Mouse (Mus musculus) forebrain, embryonic 14.5 days (tissue): ENCODE results near the gene Cenpo. TPM values are rescaled to one million over a fixed set of nuclear protein-coding genes. Genes with fewer than 3 reads are reported as not detected.

Source experiments
- ATAC-seq: fragments of 200-750 bp; cut with Nextera tagmentation; 2 replicates; pipeline ENCODE4 v1.8.0; 2017; ENCODE audit warnings: mild to moderate bottlenecking, moderate library complexity
- DNase-seq: peaks from one replicate; pipeline ENCODE4 v3.0.0-alpha.2; 2015; ENCODE audit warnings: low spot score
- H3K27ac ChIP-seq: fragments of 300-500 bp; sonication (generic); 2 replicates; pipeline ENCODE4 v1.5.1; 2014; ENCODE audit warnings: low read depth, mild to moderate bottlenecking, control low read depth, low read length, moderate library complexity
- H3K27me3 ChIP-seq: fragments of 300-500 bp; sonication (generic); replicated peaks from 2 replicates; pipeline ENCODE4 v1.6.1; 2014; ENCODE audit warnings: low read length, control low read depth, mixed read lengths; ENCODE audit not compliant: control insufficient read depth, insufficient read depth
- H3K36me3 ChIP-seq: fragments of 300-500 bp; sonication (generic); 2 replicates; pipeline ENCODE4 v1.6.1; 2014; ENCODE audit warnings: low read length, control low read depth; ENCODE audit not compliant: control insufficient read depth, insufficient read depth
- H3K4me1 ChIP-seq: fragments of 300-500 bp; sonication (generic); 2 replicates; pipeline ENCODE4 v1.6.1; 2014; ENCODE audit warnings: antibody characterized with exemption, low read length, control low read depth; ENCODE audit not compliant: control insufficient read depth, insufficient read depth
- H3K4me2 ChIP-seq: fragments of 300-500 bp; sonication (generic); 2 replicates; pipeline ENCODE4 v1.6.1; 2014; ENCODE audit warnings: mild to moderate bottlenecking, control low read depth, low read length
- H3K4me3 ChIP-seq: fragments of 300-500 bp; sonication (generic); 2 replicates; pipeline ENCODE4 v1.5.1; 2014; ENCODE audit warnings: low read depth, low read length, control low read depth
- H3K9ac ChIP-seq: fragments of 300-500 bp; sonication (generic); 2 replicates; pipeline ENCODE4 v1.6.1; 2014; ENCODE audit warnings: mild to moderate bottlenecking, low read length, control low read depth, moderate library complexity
- H3K9me3 ChIP-seq: fragments of 300-500 bp; sonication (generic); replicated peaks from 2 replicates; pipeline ENCODE4 v1.6.1; 2016; ENCODE audit warnings: low read length, control low read depth, mixed read lengths; ENCODE audit not compliant: control insufficient read depth
- WGBS: fragments of 180-500 bp; shearing (Covaris S2); extraction: QIAGEN DNeasy Blood & Tissue Kit; methylation state at CpG from one replicate; pipeline ENCODE4 v1.1.7; 2014; 5-methylcytosine and 5-hydroxymethylcytosine counted together
- polyA plus RNA-seq: library from polyadenylated mRNA; unstranded; fragments of >200 nt; fragmentation: Nextera tagmentation; extraction: Ambion mirVana; gene quantifications from 2 replicates; pipeline ENCODE4 v1.2.1, GENCODE M21; 2014

Gene Cenpo
- polyA plus RNA-seq, 1 experiment from 2014 or later, result 8.9 TPM

DNA sequence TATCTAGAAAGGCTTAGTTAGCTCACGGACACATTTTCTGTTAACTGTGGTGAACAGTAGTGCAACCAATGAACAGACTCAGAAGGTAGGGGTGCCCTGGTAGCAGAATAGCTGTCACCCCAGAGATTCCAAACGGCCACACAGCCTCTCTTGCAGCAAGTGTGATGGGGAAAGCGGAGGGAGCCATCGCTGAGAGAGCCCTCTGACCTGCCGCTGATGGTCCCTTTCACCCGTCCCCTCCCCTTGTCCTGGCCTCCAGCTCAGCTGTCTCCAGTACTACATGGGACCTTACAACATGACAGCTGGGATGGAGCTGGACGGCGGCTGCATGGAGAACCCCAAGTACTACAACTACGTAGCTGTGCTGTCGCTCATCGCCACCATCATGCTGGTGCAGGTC lies 28.0 kb downstream of the Cenpo start:
- no peak for ATAC-seq
- 95% methylated on average over 11 of the region's 11 CpGs for WGBS
- H3K4me2 ChIP-seq, result no peak overlapping the region
- H3K4me1 ChIP-seq, result no peaks in the 10 kb centered on the region
- no peak overlapping the region for H3K4me3 ChIP-seq
- no peaks in the 10 kb centered on the region for H3K9me3 ChIP-seq
- no peak overlapping the region for H3K9ac ChIP-seq
- H3K27me3 ChIP-seq, result no peaks in the 10 kb centered on the region
- H3K27ac ChIP-seq, result no peak overlapping the region
- peaks cover 42% of the 10 kb centered on the region for H3K36me3 ChIP-seq
- DNase-seq, result no peak

GRCm38 (mm10) chr12:4202206-4202605 lies 31.9 kb downstream of the Cenpo start:
- WGBS, result 93% methylated on average over 4 of the region's 4 CpGs

GRCm38 (mm10) chr12:4201454-4202200 lies 32.5 kb downstream of the Cenpo start:
- no peaks in the 10 kb centered on the region for H3K9me3 ChIP-seq
- ATAC-seq, result no peak
- peaks cover 39% of the 10 kb centered on the region for H3K36me3 ChIP-seq
- no peaks in the 10 kb centered on the region for H3K4me1 ChIP-seq
- no peaks in the 10 kb centered on the region for H3K27me3 ChIP-seq
- no peak overlapping the region for H3K27ac ChIP-seq
- no peak for DNase-seq
- no peak overlapping the region for H3K4me2 ChIP-seq
- WGBS, result 90% methylated on average over 13 of the region's 13 CpGs
- H3K9ac ChIP-seq, result no peak overlapping the region
- H3K4me3 ChIP-seq, result no peak overlapping the region

More at GRCm38 (mm10) chr12:4202206-4202605, 31.9 kb downstream of the Cenpo start:
- ATAC-seq, result no peak
- Histone ChIP-seq H3K27me3 (no peaks in the 10 kb centered on the region), H3K4me1 (no peaks in the 10 kb centered on the region), H3K4me3 (no peak overlapping the region), H3K9ac (no peak overlapping the region), H3K4me2 (no peak overlapping the region), H3K9me3 (no peaks in the 10 kb centered on the region), H3K36me3 (peaks cover 43% of the 10 kb centered on the region), H3K27ac (no peak overlapping the region)
- no peak for DNase-seq

DNA sequence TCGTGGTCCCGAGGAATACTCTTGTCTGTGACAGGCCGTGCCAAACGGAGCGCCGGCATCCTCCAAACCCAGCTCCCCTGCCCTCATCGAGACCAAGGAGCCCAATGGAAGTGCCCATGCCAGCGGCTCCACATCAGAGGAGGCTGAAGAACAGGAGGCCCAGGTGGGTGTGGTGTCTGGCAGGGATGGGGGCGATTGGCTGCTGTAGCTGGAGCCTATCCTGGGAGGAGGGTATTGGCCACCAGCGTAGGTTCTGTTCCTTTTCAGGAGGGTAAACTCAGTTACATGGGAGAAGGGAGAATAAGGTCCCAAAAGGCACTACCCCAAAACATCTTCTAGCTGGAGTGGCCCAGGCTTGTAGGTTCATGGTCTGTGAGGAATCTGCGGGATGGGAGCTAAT lies 34.8 kb downstream of the Cenpo start:
- Histone ChIP-seq H3K27ac (no peak overlapping the region), H3K9me3 (no peaks in the 10 kb centered on the region), H3K4me2 (no peak overlapping the region), H3K9ac (no peak overlapping the region), H3K36me3 (peaks cover 24% of the 10 kb centered on the region; the same call in 1 of the 2 replicates), H3K4me1 (no peaks in the 10 kb centered on the region), H3K4me3 (no peak overlapping the region), H3K27me3 (no peaks in the 10 kb centered on the region)
- DNase-seq, result no peak
- WGBS, result 94% methylated on average over 11 of the region's 11 CpGs
- no peak for ATAC-seq

GRCm38 (mm10) chr12:4198702-4199101 lies 35.4 kb downstream of the Cenpo start:
- ATAC-seq (no peak), DNase-seq (no peak)
- Histone ChIP-seq H3K27ac (no peak overlapping the region), H3K9ac (no peak overlapping the region), H3K36me3 (peaks cover 24% of the 10 kb centered on the region; the same call in 1 of the 2 replicates), H3K4me2 (no peak overlapping the region), H3K9me3 (no peaks in the 10 kb centered on the region), H3K4me1 (no peaks in the 10 kb centered on the region), H3K4me3 (no peak overlapping the region), H3K27me3 (no peaks in the 10 kb centered on the region)
- WGBS, result 90% methylated on average over 4 of the region's 4 CpGs

GRCm38 (mm10) chr12:4194643-4195042 lies 39.5 kb downstream of the Cenpo start:
- no peak overlapping the region for H3K9ac ChIP-seq
- H3K4me1 ChIP-seq, result no peaks in the 10 kb centered on the region
- no peak overlapping the region for H3K4me3 ChIP-seq
- H3K4me2 ChIP-seq, result no peak overlapping the region
- no peaks in the 10 kb centered on the region for H3K9me3 ChIP-seq
- no peak overlapping the region for H3K27ac ChIP-seq
- ATAC-seq (no peak), DNase-seq (no peak)
- WGBS, result 93% methylated on average over 14 of the region's 14 CpGs
- peaks cover 24% of the 10 kb centered on the region; the same call in 1 of the 2 replicates for H3K36me3 ChIP-seq
- no peaks in the 10 kb centered on the region for H3K27me3 ChIP-seq

DNA sequence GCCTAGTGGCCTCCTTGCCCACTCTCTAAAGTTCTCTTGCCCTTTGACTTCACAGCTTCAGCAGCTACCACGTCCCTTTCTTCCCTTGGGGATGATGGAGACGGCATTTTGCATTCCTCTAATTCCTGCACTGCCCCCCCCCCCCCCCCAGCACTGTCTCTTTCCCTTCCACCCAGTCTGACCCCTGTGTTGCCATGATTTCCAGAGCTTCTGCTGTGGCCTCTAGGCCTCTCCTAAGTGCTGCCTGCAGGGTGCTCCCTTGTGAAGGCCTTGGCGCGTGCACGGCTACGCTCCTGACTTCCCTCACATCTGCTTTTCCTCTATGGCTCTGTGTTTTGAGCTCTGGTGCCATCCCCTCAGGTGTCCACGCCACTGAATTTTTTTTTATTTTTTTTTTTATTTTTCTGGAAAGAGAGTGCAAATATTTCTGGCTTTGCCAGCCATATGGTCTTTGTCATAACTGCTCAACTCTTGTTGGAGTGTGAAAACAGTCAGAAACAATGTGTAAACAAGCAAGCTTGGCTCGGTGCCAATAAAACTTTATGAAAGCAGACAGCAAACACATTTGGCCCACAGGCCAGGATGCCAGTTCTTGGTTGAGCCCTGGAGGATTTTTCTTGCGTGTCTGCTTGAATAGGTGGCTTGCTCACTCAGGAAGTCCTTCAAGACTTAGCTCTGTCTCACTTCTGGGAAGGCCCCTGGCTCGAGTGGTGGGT lies 40.9 kb downstream of the Cenpo start:
- Histone ChIP-seq H3K27me3 (no peaks in the 10 kb centered on the region), H3K4me3 (no peak overlapping the region), H3K9me3 (no peaks in the 10 kb centered on the region), H3K4me1 (0 out of 2 replicates have a peak, but pooled peaks cover 3% of the 10 kb centered on the region), H3K9ac (no peak overlapping the region), H3K4me2 (no peak overlapping the region), H3K27ac (no peak overlapping the region), H3K36me3 (peaks cover 10% of the 10 kb centered on the region; the same call in 1 of the 2 replicates)
- ATAC-seq (no peak), DNase-seq (peak; percentile 45)
- WGBS, result 75% methylated on average over 10 of the region's 10 CpGs

GRCm38 (mm10) chr12:4192514-4192913 lies 41.6 kb downstream of the Cenpo start:
- Histone ChIP-seq H3K9ac (no peak overlapping the region), H3K4me3 (no peak overlapping the region), H3K27me3 (no peaks in the 10 kb centered on the region), H3K27ac (no peak overlapping the region), H3K36me3 (peaks cover 5% of the 10 kb centered on the region; the same call in 1 of the 2 replicates), H3K9me3 (no peaks in the 10 kb centered on the region), H3K4me1 (0 out of 2 replicates have a peak, but pooled peaks cover 4% of the 10 kb centered on the region), H3K4me2 (no peak overlapping the region)
- no peak for DNase-seq
- WGBS, result 89% methylated on average over 6 of the region's 6 CpGs
- ATAC-seq, result no peak

DNA sequence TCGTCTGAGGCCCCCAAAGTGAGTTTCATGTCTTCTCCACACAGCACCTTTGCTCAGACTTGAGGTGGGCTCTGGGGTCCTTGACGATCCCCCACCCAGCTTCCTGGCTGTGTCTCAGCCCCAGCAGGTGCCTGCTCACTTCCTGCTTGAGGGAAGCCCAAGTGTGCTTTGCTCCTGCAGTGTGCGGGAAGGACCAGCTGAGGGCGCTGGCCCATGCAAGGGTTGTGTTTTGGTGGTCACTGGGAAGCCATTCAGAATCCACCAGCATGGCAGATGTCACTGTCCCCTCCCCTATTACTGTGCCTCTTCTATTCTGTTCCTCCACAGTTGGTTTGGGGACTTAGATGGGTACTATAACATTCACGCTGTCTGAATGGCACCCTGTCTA lies 45.0 kb downstream of the Cenpo start:
- Histone ChIP-seq H3K4me1 (0 out of 2 replicates have a peak, but pooled peaks cover 4% of the 10 kb centered on the region), H3K27me3 (no peaks in the 10 kb centered on the region), H3K4me3 (no peak overlapping the region), H3K9me3 (no peaks in the 10 kb centered on the region), H3K4me2 (no peak overlapping the region), H3K36me3 (no peaks in the 10 kb centered on the region), H3K27ac (no peak overlapping the region), H3K9ac (no peak overlapping the region)
- DNase-seq, result no peak
- 45% methylated on average over 5 of the region's 5 CpGs for WGBS
- no peak for ATAC-seq
